Mouse (Mus musculus) embryonic facial prominence, embryonic 10.5 days (tissue): ENCODE data around the gene Nova1. TPM values are rescaled to one million over a fixed set of nuclear protein-coding genes. Genes with fewer than 3 reads are reported as not detected.
A peak's percentile ranks its signal among the peaks of the same experiment; 100 is the strongest.

Experiments
- DNase-seq: peaks from one replicate; pipeline ENCODE4 v3.0.0-alpha.2; 2017; ENCODE audit warnings: low spot score
- H3K27ac ChIP-seq: fragments of 300-500 bp; sonication (generic); replicated peaks from 2 replicates; pipeline ENCODE4 v1.5.1; 2016; ENCODE audit warnings: mild to moderate bottlenecking
- H3K27me3 ChIP-seq: fragments of 300-500 bp; sonication (generic); replicated peaks from 2 replicates; pipeline ENCODE4 v1.6.1; 2016; ENCODE audit warnings: low read depth, mild to moderate bottlenecking; ENCODE audit not compliant: poor library complexity, severe bottlenecking
- H3K36me3 ChIP-seq: fragments of 300-500 bp; sonication (generic); replicated peaks from 2 replicates; pipeline ENCODE4 v1.6.1; 2016; ENCODE audit warnings: mild to moderate bottlenecking, moderate library complexity
- H3K4me1 ChIP-seq: fragments of 300-500 bp; sonication (generic); 2 replicates; pipeline ENCODE4 v1.6.1; 2016
- H3K4me3 ChIP-seq: fragments of 300-500 bp; sonication (generic); 2 replicates; pipeline ENCODE4 v1.5.1; 2016; ENCODE audit warnings: mild to moderate bottlenecking, moderate library complexity
- H3K9me3 ChIP-seq: fragments of 300-500 bp; sonication (generic); 2 replicates; pipeline ENCODE4 v1.6.1; 2016; ENCODE audit warnings: mild to moderate bottlenecking
- WGBS: fragments of 180-500 bp; shearing (Covaris S2); methylation state at CpG from one replicate; pipeline ENCODE4 v1.1.7; 2016; 5-methylcytosine and 5-hydroxymethylcytosine counted together
- polyA plus RNA-seq: library from polyadenylated mRNA; unstranded; fragments of >200 nt; fragmentation: Nextera tagmentation; extraction: Ambion mirVana; gene quantifications from 2 replicates; pipeline ENCODE4 v1.2.1, GENCODE M21; 2016

Gene Nova1
- 2.8 and 4.6 TPM in 2 replicates for polyA plus RNA-seq

- 8% methylated on average over 59 of the region's 68 CpGs for WGBS
- Histone ChIP-seq H3K9me3 (no peaks in the 10 kb centered on the region), H3K4me3 (peak within 1 kb of the TSS; percentile 86), H3K36me3 (no peaks in the 10 kb centered on the region), H3K27me3 (peaks cover 23% of the 10 kb centered on the region), H3K27ac (peak within 1 kb of the TSS; percentile 92), H3K4me1 (no peaks in the 10 kb centered on the region)
- peak; percentile 83 for DNase-seq
Measured at GRCm38 (mm10) chr12:46818856-46819347, at the start of gene Nova1. TSS of gene Nova1 (minus strand) at chr12:46818929.

- Histone ChIP-seq H3K4me3 (peak overlapping the region; percentile 86), H3K4me1 (no peaks in the 10 kb centered on the region), H3K27ac (peak overlapping the region; percentile 92), H3K36me3 (no peaks in the 10 kb centered on the region), H3K27me3 (peaks cover 23% of the 10 kb centered on the region), H3K9me3 (no peaks in the 10 kb centered on the region)
- WGBS: 2% methylated on average over 57 of the region's 57 CpGs
- peak; percentile 97 for DNase-seq
Measured at GRCm38 (mm10) chr12:46819348-46820022, 756 bp upstream of the Nova1 start.

GRCm38 (mm10) chr12:46818021-46818855 lies 491 bp downstream of the Nova1 start:
- Histone ChIP-seq H3K27ac (peak overlapping the region; percentile 92), H3K36me3 (no peaks in the 10 kb centered on the region), H3K9me3 (no peaks in the 10 kb centered on the region), H3K4me1 (no peaks in the 10 kb centered on the region), H3K27me3 (peaks cover 23% of the 10 kb centered on the region), H3K4me3 (peak overlapping the region; percentile 86)
- WGBS: under 1% methylated on average over 61 of the region's 61 CpGs
- peak; percentile 71 for DNase-seq

GRCm38 (mm10) chr12:46817211-46817803 lies 1.4 kb downstream of the Nova1 start:
- Histone ChIP-seq H3K27me3 (peaks cover 23% of the 10 kb centered on the region), H3K36me3 (no peaks in the 10 kb centered on the region), H3K27ac (0 out of 2 replicates have a peak overlapping the region, but pooled peaks have one; percentile 14), H3K9me3 (no peaks in the 10 kb centered on the region), H3K4me3 (peak overlapping the region; percentile 86), H3K4me1 (no peaks in the 10 kb centered on the region)
- 15% methylated on average over 14 of the region's 14 CpGs for WGBS
- no peak for DNase-seq

DNA sequence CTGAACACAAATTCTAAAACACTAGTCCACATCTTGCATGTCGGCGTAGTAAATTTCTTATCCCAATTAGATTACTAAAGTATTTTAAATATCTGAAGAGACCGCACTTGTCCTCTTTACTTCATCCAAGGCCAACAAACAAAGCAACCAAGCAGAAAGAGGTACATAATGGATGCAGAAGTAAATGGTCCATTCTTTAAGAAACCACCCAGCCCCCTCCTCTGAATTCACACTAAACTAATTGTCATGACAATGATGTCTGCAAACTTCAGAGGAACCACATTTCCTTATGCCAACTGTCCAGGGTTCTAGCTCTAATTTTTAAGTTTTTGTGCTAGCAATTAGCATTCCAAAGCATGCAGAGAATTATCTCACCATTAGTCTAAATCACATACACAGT lies 2.4 kb downstream of the Nova1 start:
- Histone ChIP-seq H3K27ac (no peak overlapping the region), H3K4me3 (peak overlapping the region; percentile 21; the same call in 1 of the 2 replicates), H3K27me3 (peaks cover 18% of the 10 kb centered on the region), H3K36me3 (no peaks in the 10 kb centered on the region), H3K4me1 (no peaks in the 10 kb centered on the region), H3K9me3 (no peaks in the 10 kb centered on the region)
- WGBS: 86% methylated on average over 3 of the region's 3 CpGs
- no peak for DNase-seq

DNA sequence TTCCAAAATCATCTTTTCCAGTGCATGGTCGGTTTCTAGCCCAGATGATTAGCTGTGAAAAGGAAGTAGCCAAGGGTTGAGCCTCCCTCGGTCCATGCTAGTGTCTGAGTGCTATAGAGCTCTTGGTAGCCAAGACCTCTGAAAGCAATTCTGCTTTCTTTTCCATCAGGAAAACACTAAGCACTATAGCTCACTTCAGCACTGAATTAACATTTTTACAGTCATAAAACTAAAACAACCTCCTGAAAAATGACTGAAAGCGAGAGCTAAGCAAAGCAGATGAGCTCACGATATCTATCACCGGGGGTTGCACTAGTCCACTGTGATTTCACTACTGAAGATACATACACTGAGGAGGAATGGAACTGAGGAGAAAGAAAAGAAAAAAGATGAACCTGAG lies 3.0 kb downstream of the Nova1 start:
- no peaks in the 10 kb centered on the region for H3K9me3 ChIP-seq
- no peaks in the 10 kb centered on the region for H3K4me1 ChIP-seq
- WGBS: 79% methylated on average over 5 of the region's 5 CpGs
- peaks cover 15% of the 10 kb centered on the region for H3K27me3 ChIP-seq
- H3K4me3 ChIP-seq: peak overlapping the region; percentile 21
- H3K36me3 ChIP-seq: no peaks in the 10 kb centered on the region
- DNase-seq: no peak
- no peak overlapping the region for H3K27ac ChIP-seq

GRCm38 (mm10) chr12:46814820-46815219 lies 3.9 kb downstream of the Nova1 start:
- no peaks in the 10 kb centered on the region for H3K4me1 ChIP-seq
- H3K36me3 ChIP-seq: no peaks in the 10 kb centered on the region
- peaks cover 7% of the 10 kb centered on the region for H3K27me3 ChIP-seq
- WGBS: 86% methylated on average over 4 of the region's 4 CpGs
- no peak for DNase-seq
- H3K4me3 ChIP-seq: no peak overlapping the region
- H3K9me3 ChIP-seq: no peaks in the 10 kb centered on the region
- H3K27ac ChIP-seq: no peak overlapping the region

DNA sequence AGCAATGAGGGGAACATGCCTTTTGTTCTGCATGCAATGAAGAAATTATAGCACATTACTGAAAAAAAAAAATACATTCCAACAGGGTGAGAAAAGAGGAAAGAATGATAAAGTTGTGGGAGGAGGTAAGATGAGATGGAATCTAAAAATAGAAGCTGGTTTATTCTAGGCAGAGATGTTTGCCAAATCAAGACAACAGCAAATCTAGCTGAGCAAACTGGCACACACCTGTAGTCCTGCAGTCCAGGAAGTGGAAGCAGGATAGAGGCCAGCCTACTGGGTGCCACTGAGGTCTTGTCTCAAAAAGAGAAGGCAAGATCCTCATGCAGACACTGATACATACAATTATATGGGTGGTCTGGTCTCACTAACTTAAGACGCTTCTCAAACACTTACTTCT lies 17.4 kb downstream of the Nova1 start:
- H3K4me1 ChIP-seq: no peaks in the 10 kb centered on the region
- 87% methylated on average over 1 of the region's 1 CpGs for WGBS
- no peak overlapping the region for H3K4me3 ChIP-seq
- no peaks in the 10 kb centered on the region for H3K27me3 ChIP-seq
- H3K36me3 ChIP-seq: no peaks in the 10 kb centered on the region
- H3K9me3 ChIP-seq: no peaks in the 10 kb centered on the region
- DNase-seq: no peak
- no peak overlapping the region for H3K27ac ChIP-seq

- Histone ChIP-seq H3K27me3 (no peaks in the 10 kb centered on the region), H3K4me1 (no peaks in the 10 kb centered on the region), H3K36me3 (no peaks in the 10 kb centered on the region), H3K27ac (no peak overlapping the region), H3K4me3 (no peak overlapping the region), H3K9me3 (no peaks in the 10 kb centered on the region)
- DNase-seq: no peak
- WGBS: 71% methylated on average over 8 of the region's 8 CpGs
Measured at GRCm38 (mm10) chr12:46782301-46783280, 36.1 kb downstream of the Nova1 start.

- Histone ChIP-seq H3K36me3 (no peaks in the 10 kb centered on the region), H3K4me3 (no peak overlapping the region), H3K27me3 (no peaks in the 10 kb centered on the region), H3K9me3 (no peaks in the 10 kb centered on the region), H3K27ac (no peak overlapping the region), H3K4me1 (no peaks in the 10 kb centered on the region)
- no peak for DNase-seq
Measured at GRCm38 (mm10) chr12:46781481-46781880, 37.2 kb downstream of the Nova1 start.

GRCm38 (mm10) chr12:46780983-46781382 lies 37.7 kb downstream of the Nova1 start:
- no peak overlapping the region for H3K27ac ChIP-seq
- no peak overlapping the region for H3K4me3 ChIP-seq
- WGBS: 81% methylated on average over 2 of the region's 2 CpGs

GRCm38 (mm10) chr12:46759450-46759849 lies 59.3 kb downstream of the Nova1 start:
- H3K27ac ChIP-seq: no peak overlapping the region
- H3K4me1 ChIP-seq: no peaks in the 10 kb centered on the region
- H3K4me3 ChIP-seq: no peak overlapping the region
- no peaks in the 10 kb centered on the region for H3K36me3 ChIP-seq
- H3K9me3 ChIP-seq: no peaks in the 10 kb centered on the region
- no peaks in the 10 kb centered on the region for H3K27me3 ChIP-seq
- no peak for DNase-seq
- WGBS: 77% methylated on average over 7 of the region's 7 CpGs

More at GRCm38 (mm10) chr12:46780983-46781382, 37.7 kb downstream of the Nova1 start:
- no peaks in the 10 kb centered on the region for H3K4me1 ChIP-seq
- no peaks in the 10 kb centered on the region for H3K36me3 ChIP-seq
- H3K9me3 ChIP-seq: no peaks in the 10 kb centered on the region
- no peaks in the 10 kb centered on the region for H3K27me3 ChIP-seq
- no peak for DNase-seq
